Mouse (Mus musculus) embryonic facial prominence, embryonic 10.5 days (tissue): ENCODE measurements at regions not wholly inside any gene's neighbourhood (a gene's known extent, or its start where the extent isn't known, plus 50 kb on each side); places are given as distances from the start of the nearest gene placed in this dataset.

ENCODE experiments used
- DNase-seq: peaks from one replicate; pipeline ENCODE4 v3.0.0-alpha.2; 2017; ENCODE audit warnings: low spot score
- H3K27ac ChIP-seq: fragments of 300-500 bp; sonication (generic); replicated peaks from 2 replicates; pipeline ENCODE4 v1.5.1; 2016; ENCODE audit warnings: mild to moderate bottlenecking
- H3K27me3 ChIP-seq: fragments of 300-500 bp; sonication (generic); replicated peaks from 2 replicates; pipeline ENCODE4 v1.6.1; 2016; ENCODE audit warnings: low read depth, mild to moderate bottlenecking; ENCODE audit not compliant: poor library complexity, severe bottlenecking
- H3K36me3 ChIP-seq: fragments of 300-500 bp; sonication (generic); replicated peaks from 2 replicates; pipeline ENCODE4 v1.6.1; 2016; ENCODE audit warnings: mild to moderate bottlenecking, moderate library complexity
- H3K4me1 ChIP-seq: fragments of 300-500 bp; sonication (generic); 2 replicates; pipeline ENCODE4 v1.6.1; 2016
- H3K4me3 ChIP-seq: fragments of 300-500 bp; sonication (generic); 2 replicates; pipeline ENCODE4 v1.5.1; 2016; ENCODE audit warnings: mild to moderate bottlenecking, moderate library complexity
- H3K9me3 ChIP-seq: fragments of 300-500 bp; sonication (generic); 2 replicates; pipeline ENCODE4 v1.6.1; 2016; ENCODE audit warnings: mild to moderate bottlenecking
- WGBS: fragments of 180-500 bp; shearing (Covaris S2); methylation state at CpG from one replicate; pipeline ENCODE4 v1.1.7; 2016; 5-methylcytosine and 5-hydroxymethylcytosine counted together

DNA sequence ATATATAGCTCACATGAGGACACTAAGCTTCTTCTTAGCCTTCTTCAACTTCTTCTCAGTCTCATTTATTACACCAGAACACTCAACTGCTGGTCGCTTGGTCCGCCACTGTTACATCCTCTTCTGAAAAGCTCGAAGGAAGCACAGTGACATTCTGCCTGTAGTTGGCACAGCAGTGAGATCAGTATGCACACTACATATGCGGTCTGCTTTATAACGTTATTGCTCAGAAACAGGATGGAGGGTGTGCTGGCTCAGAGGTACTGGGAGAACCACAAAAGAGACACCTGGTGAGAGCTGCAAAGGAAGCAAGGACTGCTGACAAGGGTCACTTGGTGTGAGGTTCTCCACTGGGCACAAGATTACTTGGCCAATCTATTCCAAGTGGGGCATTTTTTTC lies 179.5 kb downstream of the Ets1 start:
- Histone ChIP-seq H3K4me1 (peaks cover 5% of the 10 kb centered on the region), H3K9me3 (no peaks in the 10 kb centered on the region), H3K36me3 (no peaks in the 10 kb centered on the region), H3K27ac (no peak overlapping the region), H3K27me3 (0 out of 2 replicates have a peak, but pooled peaks cover 9% of the 10 kb centered on the region), H3K4me3 (no peak overlapping the region)
- WGBS: 91% methylated on average over 5 of the region's 5 CpGs
- no peak for DNase-seq

DNA sequence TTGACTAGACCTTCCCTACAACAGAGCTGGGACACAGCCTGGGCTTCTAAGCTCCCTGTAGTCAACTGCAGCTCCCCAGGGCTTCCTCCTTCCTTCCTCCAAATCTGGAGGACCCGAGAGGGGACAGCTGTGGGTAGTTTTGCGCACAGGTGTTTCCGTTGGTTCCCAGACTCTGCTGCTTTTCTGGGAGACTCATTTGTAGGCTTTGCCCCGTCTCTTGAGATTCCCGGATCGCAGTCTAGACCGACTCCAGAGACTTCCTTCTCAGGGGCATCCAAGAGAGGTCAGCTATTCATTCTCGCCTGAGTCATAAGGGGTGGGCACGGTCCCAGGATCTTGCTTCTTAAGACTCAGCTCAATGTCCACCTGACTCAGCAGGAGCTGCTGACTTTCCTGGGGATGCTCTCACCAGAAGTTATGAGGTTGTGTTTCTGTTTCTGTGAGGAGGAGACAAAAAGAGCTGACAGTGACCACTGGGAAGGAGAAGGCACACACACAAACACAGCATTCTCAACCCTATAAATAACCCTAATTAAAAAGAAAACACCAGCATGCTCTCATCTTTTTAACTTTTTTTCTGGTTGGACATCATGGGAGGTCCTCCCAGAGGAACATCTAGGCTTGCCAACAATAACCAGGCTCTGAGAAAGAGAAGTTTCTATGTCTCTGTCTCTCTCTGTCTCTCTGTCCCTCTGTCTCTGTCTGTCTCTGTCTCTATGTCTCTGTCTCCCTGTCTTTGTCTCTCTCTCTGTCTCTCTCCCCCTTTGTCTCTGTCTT lies 180.8 kb downstream of the Ets1 start:
- WGBS: 81% methylated on average over 9 of the region's 9 CpGs
- H3K36me3 ChIP-seq: no peaks in the 10 kb centered on the region
- DNase-seq: no peak
- H3K9me3 ChIP-seq: no peaks in the 10 kb centered on the region
- no peak overlapping the region for H3K4me3 ChIP-seq
- no peak overlapping the region for H3K27ac ChIP-seq
- H3K27me3 ChIP-seq: 0 out of 2 replicates have a peak, but pooled peaks cover 9% of the 10 kb centered on the region
- H3K4me1 ChIP-seq: peaks cover 5% of the 10 kb centered on the region

DNA sequence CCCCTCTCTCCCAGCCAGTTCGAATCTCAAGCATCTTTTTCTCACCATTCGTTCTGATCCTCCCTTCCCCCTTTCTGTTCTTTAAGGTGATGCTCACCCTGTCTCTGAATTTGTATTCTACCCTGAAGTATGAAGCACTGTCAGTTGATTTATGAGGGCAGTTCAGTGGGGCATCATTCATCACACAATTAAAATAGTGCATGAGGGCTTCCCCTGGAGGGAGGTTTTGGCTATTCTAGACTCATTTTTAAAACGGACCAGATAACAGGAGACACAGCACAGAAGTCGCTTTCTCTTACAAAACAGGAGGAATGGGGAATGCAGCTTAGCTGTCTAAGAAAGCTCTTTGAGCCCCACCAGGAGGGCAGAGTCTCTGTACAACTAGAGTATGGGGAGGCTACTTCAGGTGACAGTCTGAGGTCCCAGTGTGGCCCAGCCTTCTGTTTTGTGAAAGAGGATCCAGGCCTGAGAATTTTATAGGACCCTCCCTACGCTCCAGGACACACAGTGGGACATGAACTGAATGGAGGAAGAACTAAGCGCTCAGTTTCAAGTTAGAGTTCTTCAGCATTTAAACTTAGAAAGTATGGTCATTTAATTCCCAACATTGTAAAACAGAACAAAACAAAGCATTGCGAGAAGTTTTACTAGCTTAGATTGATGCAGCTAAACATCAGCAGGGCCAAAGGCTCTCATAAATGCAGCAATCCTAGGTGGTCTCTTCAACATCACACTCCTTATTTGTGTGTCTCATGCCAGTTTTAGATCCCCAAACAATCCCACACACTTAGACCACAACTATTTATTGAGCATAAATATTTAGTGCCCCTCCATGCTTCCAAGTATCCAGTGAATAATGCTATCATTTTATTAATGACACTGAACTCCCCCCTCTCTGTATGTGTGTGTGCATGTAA lies 181.7 kb downstream of the Ets1 start:
- peaks cover 6% of the 10 kb centered on the region for H3K4me1 ChIP-seq
- WGBS: 76% methylated on average over 7 of the region's 7 CpGs
- H3K27ac ChIP-seq: no peak overlapping the region
- H3K9me3 ChIP-seq: no peaks in the 10 kb centered on the region
- H3K27me3 ChIP-seq: 0 out of 2 replicates have a peak, but pooled peaks cover 9% of the 10 kb centered on the region
- H3K36me3 ChIP-seq: no peaks in the 10 kb centered on the region
- no peak for DNase-seq
- no peak overlapping the region for H3K4me3 ChIP-seq

DNA sequence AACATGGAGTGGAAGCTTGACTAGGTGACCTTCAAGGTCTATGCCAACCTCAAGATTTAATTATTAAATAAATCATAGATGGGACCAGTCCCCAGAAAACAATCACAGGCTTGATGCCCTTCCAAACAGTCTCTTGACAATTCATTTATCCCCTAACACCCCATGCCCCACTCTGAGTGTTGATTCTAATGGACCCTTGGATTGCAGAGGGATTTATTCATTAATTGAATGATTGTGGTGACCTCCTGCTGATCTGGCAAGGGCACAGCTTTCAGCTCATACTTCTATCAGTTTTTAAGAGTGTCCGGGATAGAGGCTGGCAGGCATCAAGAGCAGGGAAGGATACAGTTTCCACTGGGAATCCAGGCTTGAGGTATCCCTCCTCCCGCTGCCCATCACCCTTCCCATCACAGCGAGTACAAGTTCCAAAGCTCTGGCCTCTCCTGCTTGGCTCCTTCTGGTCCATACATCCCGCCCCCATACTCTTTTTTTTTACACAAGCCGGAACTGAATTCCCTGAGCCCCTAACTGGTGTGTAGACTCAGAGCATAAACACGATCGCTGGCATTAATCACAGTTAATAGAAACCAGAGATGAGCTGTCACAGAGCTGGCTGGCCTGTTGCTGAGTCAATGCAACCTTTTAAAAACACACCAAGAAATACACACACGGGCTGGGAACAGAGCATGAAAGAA lies 187.6 kb downstream of the Ets1 start:
- WGBS: 25% methylated on average over 8 of the region's 8 CpGs
- peak overlapping the region; percentile 46; the same call in 1 of the 2 replicates for H3K27ac ChIP-seq

DNA sequence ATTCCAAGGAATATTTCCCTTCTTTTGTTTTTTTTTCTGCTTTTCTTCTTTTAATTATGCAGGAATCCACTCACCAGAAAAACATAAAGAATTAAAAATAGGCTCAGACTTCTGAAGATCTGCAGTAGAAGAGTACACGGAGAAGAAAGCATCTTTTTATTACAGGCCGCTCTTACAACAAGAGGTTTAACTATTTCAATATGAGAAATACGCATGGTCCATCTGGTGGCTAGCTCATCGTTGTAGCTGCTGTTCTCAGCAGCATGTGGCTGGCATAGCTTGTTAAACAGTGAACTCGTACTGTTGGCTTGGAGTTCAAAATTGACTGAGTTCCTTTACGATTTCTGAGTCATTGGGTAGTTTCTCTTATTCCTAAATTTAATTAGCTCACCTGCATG lies 188.1 kb downstream of the Ets1 start:
- peaks cover 29% of the 10 kb centered on the region for H3K4me1 ChIP-seq
- 36% methylated on average over 6 of the region's 6 CpGs for WGBS
- no peaks in the 10 kb centered on the region for H3K27me3 ChIP-seq
- H3K36me3 ChIP-seq: no peaks in the 10 kb centered on the region
- H3K4me3 ChIP-seq: no peak overlapping the region
- no peak overlapping the region; the same call in 1 of the 2 replicates for H3K27ac ChIP-seq
- H3K9me3 ChIP-seq: no peaks in the 10 kb centered on the region
- no peak for DNase-seq

More for the DNA sequence above, 187.6 kb downstream of the Ets1 start:
- Histone ChIP-seq H3K36me3 (no peaks in the 10 kb centered on the region), H3K9me3 (no peaks in the 10 kb centered on the region), H3K4me1 (peaks cover 29% of the 10 kb centered on the region), H3K4me3 (no peak overlapping the region), H3K27me3 (no peaks in the 10 kb centered on the region)
- DNase-seq: peak; percentile 77

DNA sequence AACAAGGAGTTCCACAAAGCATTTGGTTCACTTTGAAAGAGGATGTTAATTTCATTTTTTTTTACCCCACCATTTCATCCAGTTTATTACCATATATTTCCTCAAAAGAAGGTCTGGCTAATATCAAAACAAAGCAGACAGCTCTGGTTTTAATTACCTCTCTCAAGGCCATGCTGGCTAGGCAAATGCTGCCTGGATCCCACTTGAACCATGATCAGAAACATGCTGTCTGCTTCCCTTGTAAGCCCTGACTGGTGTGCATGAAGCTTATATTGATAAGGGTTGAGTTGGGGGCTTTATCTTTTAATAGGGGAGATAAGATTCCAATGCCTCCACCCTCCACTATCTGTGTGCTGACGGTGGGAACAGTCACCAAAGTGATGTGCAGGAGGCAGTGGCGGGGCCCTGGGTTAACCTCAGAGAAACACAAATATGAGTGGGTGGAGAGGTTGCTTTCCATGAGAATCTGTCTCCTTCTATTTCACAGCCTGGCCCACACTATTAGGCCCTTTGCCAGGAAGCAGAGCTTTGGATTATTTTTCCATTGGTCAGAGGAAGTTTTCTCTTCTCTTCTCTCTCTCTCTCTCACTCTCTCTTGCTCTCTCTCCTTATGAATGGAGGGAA lies 194.4 kb downstream of the Ets1 start:
- no peak overlapping the region for H3K27ac ChIP-seq
- H3K27me3 ChIP-seq: no peaks in the 10 kb centered on the region
- WGBS: 45% methylated on average over 2 of the region's 2 CpGs
- DNase-seq: peak; percentile 34
- H3K4me1 ChIP-seq: peaks cover 33% of the 10 kb centered on the region
- H3K4me3 ChIP-seq: no peak overlapping the region
- H3K36me3 ChIP-seq: no peaks in the 10 kb centered on the region
- no peaks in the 10 kb centered on the region for H3K9me3 ChIP-seq

DNA sequence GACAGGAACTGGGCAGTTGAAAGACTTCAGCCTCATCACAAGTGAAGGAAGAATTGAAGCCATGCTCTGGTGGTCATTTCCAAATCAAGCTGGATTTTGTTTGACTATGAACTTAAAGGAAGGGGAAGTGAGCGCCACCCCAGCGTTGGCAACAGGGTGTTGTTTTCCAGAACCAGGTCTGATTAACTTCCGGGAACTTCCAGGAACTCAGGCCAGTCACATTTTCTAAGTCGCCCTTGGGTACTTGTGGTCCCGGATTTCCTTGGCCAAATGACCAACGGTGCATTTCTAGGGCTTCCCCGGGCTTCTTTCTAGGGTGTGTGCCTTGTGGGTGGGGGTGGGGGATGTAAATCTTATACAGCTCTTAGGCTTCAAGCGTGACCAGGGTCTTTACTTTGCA lies 197.4 kb downstream of the Ets1 start:
- H3K27me3 ChIP-seq: no peaks in the 10 kb centered on the region
- H3K4me3 ChIP-seq: no peak overlapping the region
- H3K4me1 ChIP-seq: peaks cover 52% of the 10 kb centered on the region
- no peak overlapping the region for H3K27ac ChIP-seq
- no peaks in the 10 kb centered on the region for H3K9me3 ChIP-seq
- H3K36me3 ChIP-seq: no peaks in the 10 kb centered on the region
- WGBS: 87% methylated on average over 8 of the region's 8 CpGs
- DNase-seq: no peak

DNA sequence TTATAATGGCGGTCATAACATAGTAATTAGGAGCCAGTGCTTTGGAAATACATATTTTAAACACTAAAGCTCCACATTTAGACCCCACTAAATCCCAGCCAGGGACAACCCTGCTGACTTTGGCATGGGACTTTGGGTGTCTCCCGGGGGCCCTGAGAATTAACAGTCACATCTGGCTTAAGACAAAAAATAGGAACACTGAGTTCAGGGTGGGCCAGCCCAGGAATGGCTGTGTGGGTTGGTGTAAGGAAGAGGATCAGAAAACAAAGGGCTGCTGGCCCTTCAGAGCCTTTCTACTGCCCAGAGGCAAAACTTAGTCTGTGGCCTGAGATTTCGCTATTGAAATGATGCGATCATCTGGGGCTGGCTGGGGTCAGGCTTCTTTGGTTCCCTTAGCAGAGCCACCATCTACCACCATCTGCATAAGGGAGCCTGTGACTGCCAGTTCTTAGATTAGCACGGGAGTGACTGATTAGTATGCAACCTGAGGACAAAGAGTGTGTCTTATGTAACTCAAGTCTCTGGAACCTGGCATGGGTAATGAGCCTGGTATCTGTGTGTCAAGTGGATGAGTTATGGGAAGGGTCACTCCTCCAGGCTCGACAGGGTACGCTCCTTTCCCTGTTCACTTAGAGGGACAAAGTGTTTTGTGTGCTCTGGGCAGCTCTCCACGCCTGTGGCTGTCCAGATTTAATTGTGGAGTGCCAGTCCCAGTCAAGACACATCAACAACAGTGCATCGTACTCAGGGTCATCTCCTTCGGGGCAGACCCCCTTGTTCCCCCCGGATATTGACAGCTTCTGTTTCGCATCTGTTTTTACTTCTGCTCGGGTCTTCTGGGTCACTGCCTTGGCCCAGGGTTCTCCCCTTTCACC lies 199.0 kb downstream of the Ets1 start:
- peaks cover 47% of the 10 kb centered on the region for H3K4me1 ChIP-seq
- no peaks in the 10 kb centered on the region for H3K36me3 ChIP-seq
- H3K27ac ChIP-seq: peak overlapping the region; percentile 58
- no peaks in the 10 kb centered on the region for H3K27me3 ChIP-seq
- H3K9me3 ChIP-seq: no peaks in the 10 kb centered on the region
- 0 out of 2 replicates have a peak overlapping the region, but pooled peaks have one; percentile 8 for H3K4me3 ChIP-seq
- 17% methylated on average over 13 of the region's 13 CpGs for WGBS
- DNase-seq: peak; percentile 63

DNA sequence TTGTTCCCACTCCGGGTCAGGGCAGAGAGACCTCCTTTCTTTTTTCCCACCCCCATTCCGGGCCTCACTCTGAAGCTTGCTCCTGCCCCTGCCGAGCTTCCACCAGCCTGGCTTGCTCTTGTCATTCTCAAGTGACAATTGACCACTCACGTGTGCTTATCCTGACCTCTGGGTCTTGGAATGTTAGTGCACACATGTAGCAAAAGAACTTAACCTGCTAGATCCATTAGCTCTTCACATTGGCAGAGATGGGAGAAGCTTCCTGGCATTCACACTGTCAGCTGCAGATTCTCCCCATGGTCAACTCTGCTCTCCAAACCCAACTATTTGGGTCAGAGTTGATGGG lies 199.6 kb downstream of the Ets1 start:
- Histone ChIP-seq H3K27ac (peak overlapping the region; percentile 58), H3K4me3 (0 out of 2 replicates have a peak overlapping the region, but pooled peaks have one; percentile 8), H3K9me3 (no peaks in the 10 kb centered on the region), H3K27me3 (no peaks in the 10 kb centered on the region), H3K4me1 (peaks cover 41% of the 10 kb centered on the region), H3K36me3 (no peaks in the 10 kb centered on the region)
- 4% methylated on average over 4 of the region's 4 CpGs for WGBS
- DNase-seq: no peak

DNA sequence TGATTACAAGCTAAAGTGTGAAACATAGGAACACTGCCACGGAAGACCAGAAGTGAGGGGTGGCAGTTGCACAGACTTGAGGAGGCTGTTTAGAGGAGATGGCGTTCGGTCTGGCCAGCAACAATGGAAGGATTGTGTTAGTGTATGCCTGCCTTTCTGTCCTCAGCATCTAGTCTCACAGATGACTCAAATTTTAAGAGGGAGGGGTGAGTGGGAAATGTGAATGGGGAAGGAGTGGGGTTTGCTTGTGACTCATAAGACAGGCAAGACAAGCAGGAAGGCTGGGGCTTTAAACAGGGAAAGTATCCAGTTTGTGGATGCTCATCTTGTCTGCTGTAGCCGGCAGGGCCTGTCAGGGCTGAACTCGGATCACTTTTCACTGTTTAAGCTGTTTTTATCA lies 200.3 kb downstream of the Ets1 start:
- Histone ChIP-seq H3K4me3 (no peak overlapping the region), H3K9me3 (no peaks in the 10 kb centered on the region), H3K27ac (peak overlapping the region; percentile 58), H3K4me1 (peaks cover 38% of the 10 kb centered on the region), H3K36me3 (no peaks in the 10 kb centered on the region), H3K27me3 (no peaks in the 10 kb centered on the region)
- 31% methylated on average over 5 of the region's 5 CpGs for WGBS
- no peak for DNase-seq

DNA sequence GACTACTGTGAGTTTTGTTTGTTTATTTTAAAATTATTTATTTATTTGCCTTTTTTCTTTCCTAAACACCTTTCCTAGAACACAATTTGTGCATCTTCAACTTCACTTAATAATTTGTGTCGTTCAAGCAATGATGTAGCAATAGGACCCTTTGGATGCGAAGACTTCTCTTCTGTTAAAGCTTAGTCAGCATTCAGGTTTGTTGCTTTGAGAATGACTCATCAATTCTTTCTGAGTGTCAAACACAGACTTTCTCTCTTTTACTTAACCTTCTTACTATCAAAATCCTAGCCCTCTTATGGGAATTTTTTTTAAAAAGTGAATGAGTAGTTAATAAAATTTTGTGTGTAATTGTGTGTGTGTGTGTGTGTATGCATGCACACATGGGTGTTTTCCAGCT lies 211.3 kb downstream of the Ets1 start:
- Histone ChIP-seq H3K9me3 (peaks cover 8% of the 10 kb centered on the region; the same call in 1 of the 2 replicates), H3K4me3 (no peak overlapping the region), H3K36me3 (no peaks in the 10 kb centered on the region), H3K4me1 (peaks cover 2% of the 10 kb centered on the region), H3K27ac (no peak overlapping the region), H3K27me3 (no peaks in the 10 kb centered on the region)
- WGBS: 92% methylated on average over 2 of the region's 2 CpGs
- DNase-seq: no peak
